Mouse (Mus musculus) ES-E14 (cell line): ENCODE data around the gene Mthfd1l. TPM values are rescaled to one million over a fixed set of nuclear protein-coding genes. Genes with fewer than 3 reads are reported as not detected.

ENCODE experiments used
- DNase-seq: peaks from one replicate; pipeline ENCODE4 v3.0.0-alpha.2; 2013; ENCODE audit warnings: low read depth, low spot score
- H3K27ac ChIP-seq: 2 replicates; pipeline ENCODE4 v1.5.1; 2012; ENCODE audit warnings: low read depth, mild to moderate bottlenecking, low read length, moderate library complexity, mixed read lengths; ENCODE audit not compliant: poor library complexity, insufficient read depth, severe bottlenecking
- H3K36me3 ChIP-seq: 2 replicates; pipeline ENCODE4 v1.6.1; 2012; ENCODE audit warnings: mild to moderate bottlenecking, low read length, moderate library complexity, mixed read lengths; ENCODE audit not compliant: control insufficient read depth, poor library complexity, insufficient read depth, severe bottlenecking
- H3K4me1 ChIP-seq, 2 experiments: fragments of 150-350 bp in 1 of 2; sonication (generic) in 1 of 2; 2 replicates each; pipeline ENCODE4 v1.6.1; 2012; ENCODE audit warnings: low read length in 2 of 2, mild to moderate bottlenecking in 1 of 2, mixed read lengths in 1 of 2; ENCODE audit not compliant: control insufficient read depth in 2 of 2, insufficient read depth in 2 of 2, poor library complexity in 1 of 2
- H3K4me3 ChIP-seq, 2 experiments: fragments of 150-350 bp in 1 of 2; sonication (generic) in 1 of 2; 2 replicates each; pipeline ENCODE4 v1.5.1; 2012; ENCODE audit warnings: low read length in 2 of 2, low read depth in 1 of 2, mild to moderate bottlenecking in 1 of 2, mixed read lengths in 1 of 2; ENCODE audit not compliant: insufficient read depth in 1 of 2, poor library complexity in 1 of 2, severe bottlenecking in 1 of 2
- H3K9ac ChIP-seq: 2 replicates; pipeline ENCODE4 v1.6.1; 2012; ENCODE audit warnings: low read depth, mild to moderate bottlenecking, low read length, mixed read lengths; ENCODE audit not compliant: poor library complexity, insufficient read depth, severe bottlenecking
- H3K9me3 ChIP-seq: fragments of 150-350 bp; sonication (generic); 2 replicates; pipeline ENCODE4 v1.6.1; 2012; ENCODE audit warnings: low read depth, mild to moderate bottlenecking, low read length; ENCODE audit not compliant: control insufficient read depth, insufficient read depth
- CHD2 ChIP-seq: IDR thresholded peaks from 2 replicates; pipeline ENCODE4 v1.6.1; 2014; ENCODE audit warnings: mild to moderate bottlenecking, low read depth, low read length, inconsistent platforms
- HCFC1 ChIP-seq: IDR thresholded peaks from 2 replicates; pipeline ENCODE4 v1.6.1; 2012; ENCODE audit warnings: low read length, inconsistent platforms, borderline replicate concordance; ENCODE audit not compliant: insufficient read depth
- MAFK ChIP-seq: IDR thresholded peaks from 2 replicates; pipeline ENCODE4 v1.6.1; 2014; ENCODE audit warnings: mild to moderate bottlenecking, low read depth, low read length, inconsistent platforms; ENCODE audit not compliant: insufficient read depth
- ZC3H11A ChIP-seq: IDR thresholded peaks from 2 replicates; pipeline ENCODE4 v1.6.1; 2012; ENCODE audit warnings: low read depth, mild to moderate bottlenecking, inconsistent platforms, low read length, borderline replicate concordance
- ZNF384 ChIP-seq: IDR thresholded peaks from 2 replicates; pipeline ENCODE4 v1.6.1; 2012; ENCODE audit warnings: low read depth, low read length, inconsistent platforms
- in situ Hi-C, 2 experiments: fragments of 600-800 bp; cut with MboI; formaldehyde crosslinking; loops; one replicate each; pipeline ENCODE4 v1.15.1; 2025; ENCODE audit warnings: low sequenced_read_pairs in 2 of 2, inconsistent platforms in 1 of 2; ENCODE audit not compliant: unreplicated experiment in 2 of 2
- total RNA-seq: library from RNA; depleted of rRNA; stranded (reverse); fragments of 300-350 nt; gene quantifications from 2 replicates; pipeline ENCODE4 v1.2.3, GENCODE M21; 2012

Mthfd1l gene
- total RNA-seq, 1 experiment = 48.5 TPM

DNA sequence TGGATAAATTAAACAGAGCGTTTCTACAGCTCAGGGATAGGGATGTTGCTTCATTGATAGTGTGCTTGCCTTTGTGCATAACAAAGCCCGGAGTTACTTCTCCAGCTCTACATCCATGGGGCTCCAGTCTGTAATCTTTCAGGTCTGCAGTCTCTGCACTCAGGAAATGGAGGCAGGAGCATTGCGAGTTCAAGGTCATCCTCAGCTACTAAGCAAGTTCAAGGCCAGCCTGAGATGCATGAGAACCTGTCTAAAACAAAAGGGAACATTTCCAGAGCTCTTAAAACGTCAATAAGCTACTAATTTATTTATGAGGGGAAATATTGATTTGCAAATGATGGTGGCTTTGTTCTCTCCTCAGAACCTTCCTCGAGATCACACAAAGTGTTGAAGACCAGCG, 23.6 kb upstream of the Mthfd1l start:
- Histone ChIP-seq H3K9me3 (no peaks in the 10 kb centered on the region), H3K4me3 (no peak overlapping the region), H3K9ac (no peak overlapping the region), H3K36me3 (peaks cover 7% of the 10 kb centered on the region; the same call in 1 of the 2 replicates), H3K4me1 (peaks cover 0 to 4% of the 10 kb centered on the region in 2 experiments; a peak in 1 of 4 replicates), H3K27ac (no peak overlapping the region; the same call in 1 of the 2 replicates)
- TF ChIP-seq HCFC1 = no peak
- TF ChIP-seq ZNF384 = no peak
- TF ChIP-seq ZC3H11A = no peak
- no peak for TF ChIP-seq MAFK
- no peak for TF ChIP-seq CHD2
- in situ Hi-C loops = loop anchor here (10.0 kb wide), 3 partner anchors 365 to 415 kb away; no protein-coding TSS in a partner anchor
- DNase-seq = no peak

- no peaks in the 10 kb centered on the region for H3K9me3 ChIP-seq
- H3K9ac ChIP-seq = no peak overlapping the region
- TF ChIP-seq ZNF384 = no peak
- no peak for TF ChIP-seq ZC3H11A
- no peak for TF ChIP-seq CHD2
- no peak for TF ChIP-seq MAFK
- no peak for TF ChIP-seq HCFC1
- 0 out of 4 replicates have a peak overlapping the region, but pooled peaks of 1 of the 2 experiments have one; percentile 10 for H3K4me3 ChIP-seq
- no peaks in the 10 kb centered on the region for H3K4me1 ChIP-seq
- H3K36me3 ChIP-seq = peaks cover 11% of the 10 kb centered on the region; the same call in 1 of the 2 replicates
- no peak for DNase-seq
- in situ Hi-C loops = no loop called here
- H3K27ac ChIP-seq = no peak overlapping the region
Measured at GRCm38 (mm10) chr10:3956471-3956870, 16.4 kb upstream of the Mthfd1l start.

DNA sequence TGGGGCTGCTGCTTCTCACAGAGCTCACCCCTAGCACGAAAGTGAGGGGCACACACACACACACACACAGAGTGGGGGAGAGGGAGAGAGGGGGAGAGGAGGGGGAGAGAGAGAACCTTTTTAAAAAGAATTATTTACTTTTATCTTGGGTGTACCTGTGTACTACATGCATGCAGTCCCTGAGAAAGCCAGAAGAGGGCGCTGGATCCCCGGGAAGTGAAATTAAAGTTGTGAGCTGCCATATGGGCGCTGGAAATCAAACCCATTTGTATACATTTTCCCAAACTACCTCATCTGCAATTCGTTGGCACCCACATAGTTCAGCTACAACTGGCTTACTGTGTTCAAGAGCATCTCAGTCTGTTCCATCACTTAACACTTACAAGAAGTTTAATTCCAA, 14.3 kb upstream of the Mthfd1l start:
- DNase-seq = no peak
- peaks cover 13% of the 10 kb centered on the region; the same call in 1 of the 2 replicates for H3K36me3 ChIP-seq
- in situ Hi-C loops = no loop called here
- no peak overlapping the region for H3K4me3 ChIP-seq
- H3K9me3 ChIP-seq = no peaks in the 10 kb centered on the region
- no peaks in the 10 kb centered on the region for H3K4me1 ChIP-seq
- TF ChIP-seq ZC3H11A (peak; percentile 48; the same call in 1 of the 2 replicates), MAFK (no peak)
- H3K9ac ChIP-seq = no peak overlapping the region
- H3K27ac ChIP-seq = no peak overlapping the region

- H3K4me3 ChIP-seq = no peak overlapping the region
- H3K9ac ChIP-seq = no peak overlapping the region
- no peaks in the 10 kb centered on the region for H3K9me3 ChIP-seq
- H3K27ac ChIP-seq = no peak overlapping the region
- no peak for TF ChIP-seq MAFK
- DNase-seq = no peak
- in situ Hi-C loops = no loop called here
- peaks cover 0 to 4% of the 10 kb centered on the region in 2 experiments; a peak in 1 of 4 replicates for H3K4me1 ChIP-seq
- H3K36me3 ChIP-seq = no peaks in the 10 kb centered on the region
Measured at GRCm38 (mm10) chr10:3969026-3969425, 3.9 kb upstream of the Mthfd1l start.

DNA sequence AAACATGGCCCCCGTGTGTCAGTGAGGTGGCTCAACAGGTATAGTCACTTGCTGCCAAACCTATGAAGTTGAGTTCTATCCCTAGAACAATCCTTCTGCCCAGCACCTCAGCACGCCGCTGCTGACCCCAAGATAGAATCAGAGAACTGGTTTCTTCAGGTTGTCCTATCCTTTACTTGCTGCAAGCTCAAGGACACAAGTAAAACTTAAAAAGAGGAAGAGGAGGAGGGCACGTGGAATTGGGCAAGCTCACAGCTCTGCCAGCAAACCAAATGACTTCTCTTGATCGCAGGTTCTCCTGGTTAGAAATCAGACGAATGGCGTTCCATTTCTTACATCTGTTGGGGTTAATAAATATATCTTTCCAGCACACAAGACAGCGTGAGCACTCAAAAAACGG, 681 bp upstream of the Mthfd1l start:
- DNase-seq = no peak
- peaks cover 3 to 17% of the 10 kb centered on the region in 2 experiments for H3K4me1 ChIP-seq
- no peaks in the 10 kb centered on the region for H3K9me3 ChIP-seq
- H3K36me3 ChIP-seq = no peaks in the 10 kb centered on the region
- no peak overlapping the region for H3K9ac ChIP-seq
- no peak for TF ChIP-seq MAFK
- H3K4me3 ChIP-seq = peak overlapping the region; percentile 75 to 84; a peak in 2 of 4 replicates
- in situ Hi-C loops = no loop called here
- H3K27ac ChIP-seq = no peak overlapping the region
